Mouse (Mus musculus) heart, postnatal 0 days (tissue): ENCODE results near the gene Oaf.
A peak's percentile ranks its signal among the peaks of the same experiment; 100 is the strongest.

Experiments
- CTCF ChIP-seq: IDR thresholded peaks from 2 replicates; pipeline ENCODE4 v1.5.1; 2016; ENCODE audit warnings: antibody characterized with exemption, control low read depth, low read depth
- EP300 ChIP-seq: IDR thresholded peaks from 2 replicates; pipeline ENCODE4 v1.6.1; 2016; ENCODE audit warnings: antibody characterized with exemption, low read depth

DNA sequence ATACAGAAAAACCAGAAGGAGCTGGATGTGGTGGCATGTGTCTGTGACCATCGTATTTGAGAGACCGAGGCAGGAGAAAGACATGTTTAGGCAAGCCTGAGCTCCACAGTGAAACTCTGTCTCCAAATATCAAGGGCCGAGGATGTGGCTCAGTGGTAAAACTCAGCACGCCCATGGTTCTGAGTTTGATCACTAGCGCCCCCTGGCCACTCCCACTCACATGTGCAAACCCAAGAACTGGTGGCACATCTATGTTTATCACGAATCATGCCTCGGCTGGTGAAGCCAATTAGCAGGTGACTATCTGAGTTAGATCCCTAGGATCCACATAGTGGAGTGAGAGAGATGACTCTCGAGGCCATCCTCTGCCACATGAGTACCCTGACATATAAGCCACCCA lies 27.6 kb upstream of the Oaf start:
- TF ChIP-seq EP300, result no peak
- TF ChIP-seq CTCF, result peak; percentile 25
